Mouse (Mus musculus) heart, embryonic 11.5 days (tissue): ENCODE results near the gene Kcnh6. TPM values are rescaled to one million over a fixed set of nuclear protein-coding genes. Genes with fewer than 3 reads are reported as not detected.

Experiments
- ATAC-seq: fragments of 200-750 bp; cut with Nextera tagmentation; replicated peaks from 2 replicates; pipeline ENCODE4 v1.8.0; 2017; ENCODE audit warnings: moderate library complexity; ENCODE audit not compliant: insufficient number of reproducible peaks, low FRiP score, low TSS enrichment
- H3K27ac ChIP-seq: fragments of 300-500 bp; sonication (generic); 2 replicates; pipeline ENCODE4 v1.5.1; 2014; ENCODE audit warnings: mild to moderate bottlenecking, low read depth, low read length
- H3K27me3 ChIP-seq: fragments of 300-500 bp; sonication (generic); 2 replicates; pipeline ENCODE4 v1.6.1; 2014; ENCODE audit warnings: mild to moderate bottlenecking, low read length, mixed read lengths; ENCODE audit not compliant: control insufficient read depth, insufficient read depth
- H3K36me3 ChIP-seq: fragments of 300-500 bp; sonication (generic); 2 replicates; pipeline ENCODE4 v1.6.1; 2014; ENCODE audit warnings: mild to moderate bottlenecking, low read length, moderate library complexity, mixed read lengths; ENCODE audit not compliant: control insufficient read depth, insufficient read depth
- H3K4me1 ChIP-seq: fragments of 300-500 bp; sonication (generic); 2 replicates; pipeline ENCODE4 v1.6.1; 2014; ENCODE audit warnings: low read length; ENCODE audit not compliant: control insufficient read depth, insufficient read depth
- H3K4me2 ChIP-seq: fragments of 300-500 bp; sonication (generic); 2 replicates; pipeline ENCODE4 v1.6.1; 2014; ENCODE audit warnings: mild to moderate bottlenecking, moderate library complexity
- H3K4me3 ChIP-seq: fragments of 300-500 bp; sonication (generic); 2 replicates; pipeline ENCODE4 v1.5.1; 2014; ENCODE audit warnings: low read depth, low read length
- H3K9ac ChIP-seq: fragments of 300-500 bp; sonication (generic); 2 replicates; pipeline ENCODE4 v1.6.1; 2014; ENCODE audit warnings: mild to moderate bottlenecking, low read depth, low read length, moderate library complexity
- H3K9me3 ChIP-seq: fragments of 300-500 bp; sonication (generic); replicated peaks from 2 replicates; pipeline ENCODE4 v1.6.1; 2016; ENCODE audit warnings: low read length; ENCODE audit not compliant: control insufficient read depth
- WGBS: fragments of 180-500 bp; shearing (Covaris S2); extraction: QIAGEN DNeasy Blood & Tissue Kit; methylation state at CpG from one replicate; pipeline ENCODE4 v1.1.7; 2014; ENCODE audit not compliant: insufficient replicate concordance; 5-methylcytosine and 5-hydroxymethylcytosine counted together
- polyA plus RNA-seq: library from polyadenylated mRNA; unstranded; fragments of >200 nt; fragmentation: Nextera tagmentation; extraction: Ambion mirVana; gene quantifications from 2 replicates; pipeline ENCODE4 v1.2.1, GENCODE M21; 2014

Kcnh6 gene
- polyA plus RNA-seq, 1 experiment from 2014 or later, result 0.40 TPM

DNA sequence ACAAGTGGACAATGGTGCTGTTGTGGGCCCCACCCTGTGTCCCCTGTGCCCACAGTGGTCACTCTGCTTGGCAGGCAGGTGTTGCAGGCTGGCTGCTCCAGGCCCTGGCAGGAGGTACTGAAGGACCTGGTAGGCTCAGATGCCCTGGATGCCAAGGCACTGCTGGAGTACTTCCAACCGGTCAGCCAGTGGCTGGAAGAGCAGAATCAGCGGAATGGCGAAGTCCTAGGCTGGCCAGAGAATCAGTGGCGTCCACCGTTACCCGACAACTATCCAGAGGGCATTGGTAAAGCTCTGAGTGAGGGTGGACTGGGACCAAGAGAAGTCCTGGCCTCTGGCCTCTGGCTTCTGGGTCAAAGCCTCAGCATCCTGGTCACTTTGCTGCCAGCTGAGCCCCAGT, 33.3 kb upstream of the Kcnh6 start:
- no peak overlapping the region for H3K27ac ChIP-seq
- no peak overlapping the region for H3K4me3 ChIP-seq
- H3K27me3 ChIP-seq, result peaks cover 29% of the 10 kb centered on the region
- ATAC-seq, result no peak
- 87% methylated on average over 6 of the region's 6 CpGs for WGBS
- H3K36me3 ChIP-seq, result no peaks in the 10 kb centered on the region
- H3K4me2 ChIP-seq, result no peak overlapping the region
- no peaks in the 10 kb centered on the region for H3K4me1 ChIP-seq
- no peak overlapping the region for H3K9ac ChIP-seq
- H3K9me3 ChIP-seq, result no peaks in the 10 kb centered on the region

GRCm38 (mm10) chr11:105975050-105975449, 32.9 kb upstream of the Kcnh6 start:
- H3K9ac ChIP-seq, result no peak overlapping the region
- 69% methylated on average over 3 of the region's 3 CpGs for WGBS
- no peaks in the 10 kb centered on the region for H3K4me1 ChIP-seq
- H3K4me3 ChIP-seq, result no peak overlapping the region
- no peak for ATAC-seq
- no peaks in the 10 kb centered on the region for H3K36me3 ChIP-seq
- peaks cover 25% of the 10 kb centered on the region for H3K27me3 ChIP-seq
- H3K4me2 ChIP-seq, result no peak overlapping the region
- H3K9me3 ChIP-seq, result no peaks in the 10 kb centered on the region
- H3K27ac ChIP-seq, result no peak overlapping the region

- 80% methylated on average over 5 of the region's 5 CpGs for WGBS
- no peak for ATAC-seq
- Histone ChIP-seq H3K27ac (no peak overlapping the region), H3K4me3 (no peak overlapping the region), H3K27me3 (peaks cover 19% of the 10 kb centered on the region), H3K36me3 (no peaks in the 10 kb centered on the region), H3K9ac (no peak overlapping the region), H3K4me2 (no peak overlapping the region), H3K9me3 (no peaks in the 10 kb centered on the region), H3K4me1 (no peaks in the 10 kb centered on the region)
These were observed 32.3 kb upstream of the Kcnh6 start for GRCm38 (mm10) chr11:105975636-105976035.

GRCm38 (mm10) chr11:105978232-105978631, 29.7 kb upstream of the Kcnh6 start:
- 57% methylated on average over 2 of the region's 2 CpGs for WGBS
- no peak overlapping the region for H3K4me3 ChIP-seq
- no peak overlapping the region for H3K4me2 ChIP-seq
- no peak overlapping the region for H3K9ac ChIP-seq
- no peaks in the 10 kb centered on the region for H3K9me3 ChIP-seq
- no peaks in the 10 kb centered on the region for H3K4me1 ChIP-seq
- H3K27me3 ChIP-seq, result peaks cover 5% of the 10 kb centered on the region; the same call in 1 of the 2 replicates
- ATAC-seq, result no peak
- no peaks in the 10 kb centered on the region for H3K36me3 ChIP-seq
- no peak overlapping the region for H3K27ac ChIP-seq

DNA sequence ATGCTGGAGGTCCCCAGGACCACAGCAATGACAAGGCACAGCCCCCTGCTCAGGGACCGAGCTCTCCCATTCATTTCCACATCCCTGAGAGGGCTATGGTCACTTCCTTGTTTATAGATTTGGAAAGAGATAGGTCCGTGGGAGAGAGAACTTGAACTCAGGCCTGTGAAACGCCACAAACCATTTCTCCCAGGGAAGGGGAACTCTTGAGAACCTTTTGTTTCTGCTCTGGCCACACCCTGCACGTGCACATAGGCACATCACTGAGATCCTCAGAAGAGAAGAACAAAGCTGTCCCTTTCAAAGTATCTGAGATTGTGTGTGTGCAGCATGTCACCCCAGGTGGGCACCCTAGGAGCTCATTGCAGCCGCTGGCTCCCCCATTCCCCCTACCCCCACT, 29.3 kb upstream of the Kcnh6 start:
- Histone ChIP-seq H3K27me3 (peaks cover 5% of the 10 kb centered on the region; the same call in 1 of the 2 replicates), H3K4me3 (no peak overlapping the region), H3K4me1 (no peaks in the 10 kb centered on the region), H3K4me2 (no peak overlapping the region), H3K9me3 (no peaks in the 10 kb centered on the region), H3K36me3 (no peaks in the 10 kb centered on the region), H3K9ac (no peak overlapping the region), H3K27ac (no peak overlapping the region)
- WGBS, result 56% methylated on average over 5 of the region's 5 CpGs
- no peak for ATAC-seq

GRCm38 (mm10) chr11:105984452-105984851, 23.5 kb upstream of the Kcnh6 start:
- no peaks in the 10 kb centered on the region for H3K4me1 ChIP-seq
- 71% methylated on average over 4 of the region's 4 CpGs for WGBS

DNA sequence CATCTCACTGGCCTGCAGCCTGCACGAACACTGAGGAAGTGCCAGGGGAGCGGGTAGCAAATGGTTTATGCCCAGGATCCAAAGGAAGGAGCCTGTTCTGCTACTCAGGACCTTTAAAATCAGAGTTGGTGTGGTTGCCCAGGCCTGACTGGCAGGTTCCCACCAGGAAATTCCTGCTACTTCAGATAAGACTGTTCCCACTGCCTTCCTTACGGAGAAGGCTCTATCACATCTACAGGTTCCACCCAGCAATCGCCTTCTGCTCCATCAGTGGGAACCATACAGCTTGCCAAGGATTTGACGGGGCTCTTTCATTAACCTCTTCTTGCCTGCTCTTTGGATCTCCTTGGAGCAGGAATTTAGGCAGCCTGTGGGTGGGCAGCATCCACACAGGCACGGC, 20.5 kb upstream of the Kcnh6 start:
- H3K4me3 ChIP-seq, result no peak overlapping the region
- no peak for ATAC-seq

More at GRCm38 (mm10) chr11:105984452-105984851, 23.5 kb upstream of the Kcnh6 start:
- no peak overlapping the region for H3K9ac ChIP-seq
- H3K9me3 ChIP-seq, result no peaks in the 10 kb centered on the region
- H3K4me3 ChIP-seq, result no peak overlapping the region
- no peak overlapping the region for H3K27ac ChIP-seq
- no peak overlapping the region for H3K4me2 ChIP-seq
- no peaks in the 10 kb centered on the region for H3K27me3 ChIP-seq
- no peaks in the 10 kb centered on the region for H3K36me3 ChIP-seq
- ATAC-seq, result no peak

GRCm38 (mm10) chr11:105989446-105989845, 18.5 kb upstream of the Kcnh6 start:
- no peak overlapping the region for H3K9ac ChIP-seq
- H3K36me3 ChIP-seq, result no peaks in the 10 kb centered on the region
- no peak overlapping the region for H3K27ac ChIP-seq
- H3K9me3 ChIP-seq, result no peaks in the 10 kb centered on the region
- 76% methylated on average over 6 of the region's 6 CpGs for WGBS
- H3K4me2 ChIP-seq, result no peak overlapping the region
- no peak overlapping the region for H3K4me3 ChIP-seq
- ATAC-seq, result no peak
- no peaks in the 10 kb centered on the region for H3K4me1 ChIP-seq
- no peaks in the 10 kb centered on the region; the same call in 1 of the 2 replicates for H3K27me3 ChIP-seq

More for the DNA sequence above, 20.5 kb upstream of the Kcnh6 start:
- no peak overlapping the region for H3K27ac ChIP-seq
- H3K9ac ChIP-seq, result no peak overlapping the region
- H3K4me1 ChIP-seq, result no peaks in the 10 kb centered on the region
- WGBS, result 58% methylated on average over 6 of the region's 6 CpGs
- H3K9me3 ChIP-seq, result no peaks in the 10 kb centered on the region
- no peak overlapping the region for H3K4me2 ChIP-seq
- H3K36me3 ChIP-seq, result no peaks in the 10 kb centered on the region
- H3K27me3 ChIP-seq, result no peaks in the 10 kb centered on the region; the same call in 1 of the 2 replicates

- Histone ChIP-seq H3K9ac (no peak overlapping the region), H3K27ac (no peak overlapping the region), H3K4me1 (no peaks in the 10 kb centered on the region), H3K36me3 (no peaks in the 10 kb centered on the region), H3K9me3 (no peaks in the 10 kb centered on the region), H3K4me3 (no peak overlapping the region), H3K27me3 (no peaks in the 10 kb centered on the region; the same call in 1 of the 2 replicates), H3K4me2 (no peak overlapping the region)
- no peak for ATAC-seq
- WGBS, result 56% methylated on average over 2 of the region's 2 CpGs
These were observed 17.7 kb upstream of the Kcnh6 start for GRCm38 (mm10) chr11:105990231-105990630.
